Mouse (Mus musculus) intestine, embryonic 16.5 days (tissue): Measurements from ENCODE around the gene Tmem86b. TPM values are rescaled to one million over a fixed set of nuclear protein-coding genes. Genes with fewer than 3 reads are reported as not detected.

Experiments
- ATAC-seq: fragments of 200-750 bp; cut with Nextera tagmentation; 2 replicates; pipeline ENCODE4 v1.8.0; 2017; ENCODE audit warnings: moderate TSS enrichment, moderate library complexity
- H3K27ac ChIP-seq: fragments of 300-500 bp; sonication (generic); 2 replicates; pipeline ENCODE4 v1.5.1; 2014; ENCODE audit warnings: mild to moderate bottlenecking, low read length
- H3K27me3 ChIP-seq: fragments of 300-500 bp; sonication (generic); replicated peaks from 2 replicates; pipeline ENCODE4 v1.6.1; 2014; ENCODE audit warnings: low read length, control low read depth, mixed read lengths; ENCODE audit not compliant: control insufficient read depth, insufficient read depth
- H3K36me3 ChIP-seq: fragments of 300-500 bp; sonication (generic); 2 replicates; pipeline ENCODE4 v1.6.1; 2014; ENCODE audit warnings: low read length, control low read depth; ENCODE audit not compliant: control insufficient read depth, insufficient read depth
- H3K4me1 ChIP-seq: fragments of 300-500 bp; sonication (generic); 2 replicates; pipeline ENCODE4 v1.6.1; 2014; ENCODE audit warnings: low read length, control low read depth, mixed read lengths; ENCODE audit not compliant: control insufficient read depth, insufficient read depth
- H3K4me2 ChIP-seq: fragments of 300-500 bp; sonication (generic); 2 replicates; pipeline ENCODE4 v1.6.1; 2014; ENCODE audit warnings: low read depth, low read length, control low read depth
- H3K4me3 ChIP-seq: fragments of 300-500 bp; sonication (generic); 2 replicates; pipeline ENCODE4 v1.5.1; 2014; ENCODE audit warnings: mild to moderate bottlenecking, low read length
- H3K9ac ChIP-seq: fragments of 300-500 bp; sonication (generic); 2 replicates; pipeline ENCODE4 v1.6.1; 2014; ENCODE audit warnings: low read depth, low read length
- H3K9me3 ChIP-seq: fragments of 300-500 bp; sonication (generic); 2 replicates; pipeline ENCODE4 v1.6.1; 2016; ENCODE audit warnings: low read length, control low read depth; ENCODE audit not compliant: control insufficient read depth
- WGBS: fragments of 180-500 bp; shearing (Covaris S2); extraction: QIAGEN DNeasy Blood & Tissue Kit; methylation state at CpG from one replicate; pipeline ENCODE4 v1.1.7; 2014; 5-methylcytosine and 5-hydroxymethylcytosine counted together
- polyA plus RNA-seq: library from polyadenylated mRNA; unstranded; fragments of >200 nt; fragmentation: Nextera tagmentation; extraction: Ambion mirVana; gene quantifications from 2 replicates; pipeline ENCODE4 v1.2.1, GENCODE M21; 2015

The Tmem86b gene
- polyA plus RNA-seq = 16.3 and 23.2 TPM in 2 replicates

GRCm38 (mm10) chr7:4631031-4631430 is at the start of gene Tmem86b:
Tmem86b (minus strand) TSS chr7:4631422.
- Histone ChIP-seq H3K4me2 (no peak within 1 kb of the TSS), H3K27ac (peak within 1 kb of the TSS; percentile 66), H3K9ac (no peak within 1 kb of the TSS), H3K9me3 (no peaks in the 10 kb centered on the region), H3K4me3 (peak within 1 kb of the TSS; percentile 37), H3K27me3 (no peaks in the 10 kb centered on the region), H3K4me1 (0 out of 2 replicates have a peak, but pooled peaks cover 5% of the 10 kb centered on the region), H3K36me3 (peaks cover 36% of the 10 kb centered on the region)
- ATAC-seq = peak; percentile 36
- 80% methylated on average over 4 of the region's 4 CpGs for WGBS

- Histone ChIP-seq H3K27ac (no peak overlapping the region), H3K27me3 (no peaks in the 10 kb centered on the region), H3K4me2 (no peak overlapping the region), H3K4me1 (peaks cover 7% of the 10 kb centered on the region; the same call in 1 of the 2 replicates), H3K9me3 (no peaks in the 10 kb centered on the region), H3K36me3 (peaks cover 6% of the 10 kb centered on the region; the same call in 1 of the 2 replicates), H3K4me3 (no peak overlapping the region), H3K9ac (no peak overlapping the region)
- ATAC-seq = peak; percentile 56
- 57% methylated on average over 7 of the region's 7 CpGs for WGBS
Observed at GRCm38 (mm10) chr7:4675200-4675599, 44.0 kb upstream of the Tmem86b start.

GRCm38 (mm10) chr7:4674114-4674731 is 43.0 kb upstream of the Tmem86b start:
- ATAC-seq = peak; percentile 63
- H3K4me1 ChIP-seq = peaks cover 7% of the 10 kb centered on the region; the same call in 1 of the 2 replicates
- no peak overlapping the region for H3K4me2 ChIP-seq
- peak overlapping the region; percentile 31; the same call in 1 of the 2 replicates for H3K27ac ChIP-seq
- no peaks in the 10 kb centered on the region for H3K27me3 ChIP-seq
- H3K4me3 ChIP-seq = no peak overlapping the region
- 57% methylated on average over 12 of the region's 12 CpGs for WGBS
- H3K9ac ChIP-seq = 0 out of 2 replicates have a peak overlapping the region, but pooled peaks have one; percentile 21
- no peaks in the 10 kb centered on the region for H3K9me3 ChIP-seq
- peaks cover 2% of the 10 kb centered on the region; the same call in 1 of the 2 replicates for H3K36me3 ChIP-seq

GRCm38 (mm10) chr7:4671956-4672355 is 40.7 kb upstream of the Tmem86b start:
- peak overlapping the region; percentile 52; the same call in 1 of the 2 replicates for H3K27ac ChIP-seq
- no peaks in the 10 kb centered on the region for H3K9me3 ChIP-seq
- H3K27me3 ChIP-seq = no peaks in the 10 kb centered on the region
- peaks cover 2% of the 10 kb centered on the region; the same call in 1 of the 2 replicates for H3K36me3 ChIP-seq
- H3K4me2 ChIP-seq = no peak overlapping the region
- no peak overlapping the region for H3K4me3 ChIP-seq
- H3K9ac ChIP-seq = no peak overlapping the region
- ATAC-seq = peak; percentile 41; the same call in 1 of the 2 replicates
- H3K4me1 ChIP-seq = peaks cover 7% of the 10 kb centered on the region; the same call in 1 of the 2 replicates
- 54% methylated on average over 4 of the region's 4 CpGs for WGBS

GRCm38 (mm10) chr7:4670655-4671255 is 39.5 kb upstream of the Tmem86b start:
- no peak overlapping the region for H3K4me3 ChIP-seq
- ATAC-seq = 0 out of 2 replicates have a peak, but pooled peaks have one; percentile 17
- 84% methylated on average over 8 of the region's 8 CpGs for WGBS
- H3K27ac ChIP-seq = no peak overlapping the region
- H3K4me1 ChIP-seq = peaks cover 7% of the 10 kb centered on the region; the same call in 1 of the 2 replicates
- no peak overlapping the region for H3K9ac ChIP-seq
- H3K27me3 ChIP-seq = no peaks in the 10 kb centered on the region
- no peak overlapping the region for H3K4me2 ChIP-seq
- no peaks in the 10 kb centered on the region for H3K9me3 ChIP-seq
- peaks cover 5% of the 10 kb centered on the region for H3K36me3 ChIP-seq

- 93% methylated on average over 9 of the region's 9 CpGs for WGBS
Observed at GRCm38 (mm10) chr7:4669156-4669555, 37.9 kb upstream of the Tmem86b start.

GRCm38 (mm10) chr7:4668506-4668905 is 37.3 kb upstream of the Tmem86b start:
- ATAC-seq = no peak
- no peaks in the 10 kb centered on the region for H3K9me3 ChIP-seq
- H3K27ac ChIP-seq = no peak overlapping the region
- WGBS = 95% methylated on average over 8 of the region's 8 CpGs
- H3K4me1 ChIP-seq = no peaks in the 10 kb centered on the region
- H3K4me2 ChIP-seq = no peak overlapping the region
- H3K9ac ChIP-seq = no peak overlapping the region
- peaks cover 5% of the 10 kb centered on the region for H3K36me3 ChIP-seq
- H3K4me3 ChIP-seq = no peak overlapping the region
- H3K27me3 ChIP-seq = no peaks in the 10 kb centered on the region

More at GRCm38 (mm10) chr7:4669156-4669555, 37.9 kb upstream of the Tmem86b start:
- H3K4me1 ChIP-seq = 0 out of 2 replicates have a peak, but pooled peaks cover under 1% of the 10 kb centered on the region
- H3K27me3 ChIP-seq = no peaks in the 10 kb centered on the region
- no peak overlapping the region for H3K4me3 ChIP-seq
- no peaks in the 10 kb centered on the region for H3K9me3 ChIP-seq
- H3K9ac ChIP-seq = no peak overlapping the region
- no peak overlapping the region for H3K4me2 ChIP-seq
- H3K36me3 ChIP-seq = peaks cover 5% of the 10 kb centered on the region
- H3K27ac ChIP-seq = no peak overlapping the region
- ATAC-seq = no peak

GRCm38 (mm10) chr7:4666871-4667270 is 35.6 kb upstream of the Tmem86b start:
- H3K4me1 ChIP-seq = no peaks in the 10 kb centered on the region
- H3K4me2 ChIP-seq = no peak overlapping the region
- peaks cover 5% of the 10 kb centered on the region for H3K36me3 ChIP-seq
- no peak overlapping the region for H3K4me3 ChIP-seq
- H3K9me3 ChIP-seq = no peaks in the 10 kb centered on the region
- WGBS = 96% methylated on average over 5 of the region's 5 CpGs
- H3K27ac ChIP-seq = no peak overlapping the region
- no peak overlapping the region for H3K9ac ChIP-seq
- ATAC-seq = no peak
- no peaks in the 10 kb centered on the region for H3K27me3 ChIP-seq

- Histone ChIP-seq H3K4me3 (no peak overlapping the region), H3K36me3 (peaks cover 5% of the 10 kb centered on the region), H3K4me1 (peaks cover 7% of the 10 kb centered on the region), H3K9me3 (no peaks in the 10 kb centered on the region), H3K27me3 (no peaks in the 10 kb centered on the region), H3K27ac (no peak overlapping the region), H3K9ac (no peak overlapping the region), H3K4me2 (no peak overlapping the region)
- no peak for ATAC-seq
- WGBS = 81% methylated on average over 2 of the region's 2 CpGs
Observed at GRCm38 (mm10) chr7:4663742-4664141, 32.5 kb upstream of the Tmem86b start.
